Mouse (Mus musculus) heart, postnatal 14 days (tissue): ENCODE data around the gene Ptma. TPM values are rescaled to one million over a fixed set of nuclear protein-coding genes. Genes with fewer than 3 reads are reported as not detected.

Source experiments
- DNase-seq, 2 experiments: peaks; one replicate each; pipeline ENCODE4 v3.0.0; 2021 to 2022
- intact Hi-C: fragments of 180-260 bp; cut with DNase I; formaldehyde crosslinking; loops from one replicate; pipeline ENCODE4 v1.15.1; 2025
- total RNA-seq, 2 experiments: library from RNA; stranded (reverse); gene quantifications; 2 replicates each; pipeline ENCODE4 v1.2.3; 2021

Gene Ptma
- total RNA-seq, 2 experiments from 2014 or later = 290 to 401 TPM

GRCm38 (mm10) chr1:86492095-86493070, 34.1 kb upstream of the Ptma start:
- DNase-seq = no peak
- intact Hi-C loops = no loop called here

- intact Hi-C loops = no loop called here
These were observed 32.7 kb upstream of the Ptma start for GRCm38 (mm10) chr1:86493783-86494182.

GRCm38 (mm10) chr1:86496340-86496739, 30.2 kb upstream of the Ptma start:
- intact Hi-C loops = no loop called here
- DNase-seq = no peak

More at GRCm38 (mm10) chr1:86493783-86494182, 32.7 kb upstream of the Ptma start:
- DNase-seq = no peak

- no peak for DNase-seq
- intact Hi-C loops = no loop called here
These were observed 29.2 kb upstream of the Ptma start for GRCm38 (mm10) chr1:86497361-86497760.

- intact Hi-C loops = no loop called here
- no peak for DNase-seq
These were observed 28.5 kb upstream of the Ptma start for GRCm38 (mm10) chr1:86497986-86498385.

- DNase-seq = peak; percentile 49 to 54
- intact Hi-C loops = no loop called here
These were observed 27.9 kb upstream of the Ptma start for GRCm38 (mm10) chr1:86498611-86499010.

GRCm38 (mm10) chr1:86499903-86500302, 26.6 kb upstream of the Ptma start:
- intact Hi-C loops = loop anchor here (1.0 to 2.0 kb wide), 2 partner anchors 27 to 60 kb away; no protein-coding TSS in a partner anchor
- DNase-seq = peak; percentile 78 to 82

GRCm38 (mm10) chr1:86500681-86501080, 25.8 kb upstream of the Ptma start:
- no peak for DNase-seq
- intact Hi-C loops = loop anchor here (1.0 to 2.0 kb wide), 2 partner anchors 28 to 60 kb away; no protein-coding TSS in a partner anchor

GRCm38 (mm10) chr1:86501114-86501532, 25.4 kb upstream of the Ptma start:
- intact Hi-C loops = loop anchor here (2.0 kb wide), 1 partner anchor 28 kb away; no protein-coding TSS in a partner anchor
- peak; percentile 69 to 80 for DNase-seq

- DNase-seq = peak; percentile 91 to 95
- intact Hi-C loops = loop anchor here (2.0 kb wide), 1 partner anchor 29 kb away; no protein-coding TSS in a partner anchor
These were observed 25.0 kb upstream of the Ptma start for GRCm38 (mm10) chr1:86501559-86501958.

- DNase-seq = no peak
- intact Hi-C loops = loop anchor here (1.0 kb wide), 1 partner anchor 30 kb away; no protein-coding TSS in a partner anchor
These were observed 24.1 kb upstream of the Ptma start for GRCm38 (mm10) chr1:86502221-86503048.

GRCm38 (mm10) chr1:86503165-86503747, 23.3 kb upstream of the Ptma start:
- intact Hi-C loops = no loop called here
- DNase-seq = no peak

- intact Hi-C loops = no loop called here
- peak; percentile 95 for DNase-seq
These were observed 22.4 kb upstream of the Ptma start for GRCm38 (mm10) chr1:86503906-86504696.

GRCm38 (mm10) chr1:86504697-86505421, 21.7 kb upstream of the Ptma start:
- intact Hi-C loops = no loop called here
- DNase-seq = peak in 1 of 2 experiments; percentile 54

GRCm38 (mm10) chr1:86505461-86505860, 21.1 kb upstream of the Ptma start:
- DNase-seq = peak; percentile 65 to 72
- intact Hi-C loops = no loop called here

GRCm38 (mm10) chr1:86506420-86506819, 20.1 kb upstream of the Ptma start:
- no peak for DNase-seq
- intact Hi-C loops = loop anchor here (1.0 kb wide), 1 partner anchor 18 kb away; no protein-coding TSS in a partner anchor

GRCm38 (mm10) chr1:86507866-86508265, 18.7 kb upstream of the Ptma start:
- DNase-seq = no peak
- intact Hi-C loops = no loop called here

- intact Hi-C loops = no loop called here
- peak; percentile 87 to 92 for DNase-seq
These were observed 17.1 kb upstream of the Ptma start for GRCm38 (mm10) chr1:86509410-86509809.

GRCm38 (mm10) chr1:86510266-86510665, 16.3 kb upstream of the Ptma start:
- DNase-seq = no peak
- intact Hi-C loops = no loop called here
